In genomic region chr1:42686194-42687131, GRCm38 (mm10) we compare ENCODE assay signal across 8 mouse cellular contexts. TPM values are rescaled to one million over a fixed set of nuclear protein-coding genes. Genes with fewer than 3 reads are reported as not detected.
DNase-seq lines count a peak whose midpoint lies in the region; ATAC-seq and TF ChIP-seq lines count a peak whose summit lies in the region.

No protein-coding gene starts in this region.

- peaks cover 18% of the 10 kb centered on the region for H3K4me1 ChIP-seq in hindbrain, embryonic 16.5 days (ENCODE audit: control insufficient read depth, insufficient read depth, low read depth, low read length)
- peaks cover 21% of the 10 kb centered on the region for H3K4me1 ChIP-seq in limb, embryonic 12.5 days (replicated peaks)
- H3K4me1 ChIP-seq in stomach, embryonic 15.5 days: peaks cover 14% of the 10 kb centered on the region

- peak overlapping the region; percentile 84 for H3K9ac ChIP-seq in hindbrain, embryonic 16.5 days (ENCODE audit: low read depth, low read length)
- H3K9ac ChIP-seq in limb, embryonic 12.5 days (replicated peaks): peak overlapping the region; percentile 57
- no peak overlapping the region for H3K9ac ChIP-seq in stomach, embryonic 15.5 days

- H3K9me3 ChIP-seq in hindbrain, embryonic 16.5 days (ENCODE audit: control insufficient read depth, low read length): no peaks in the 10 kb centered on the region
- H3K9me3 ChIP-seq in limb, embryonic 12.5 days: no peaks in the 10 kb centered on the region
- no peaks in the 10 kb centered on the region for H3K9me3 ChIP-seq in stomach, embryonic 15.5 days

- no peak for TF ChIP-seq CTCF in left cerebral cortex, adult 2 months (IDR thresholded peaks at IDR 0.05)

- H3K27me3 ChIP-seq in hindbrain, embryonic 16.5 days (replicated peaks; ENCODE audit: control insufficient read depth, insufficient read depth, low read length): no peaks in the 10 kb centered on the region
- H3K27me3 ChIP-seq in limb, embryonic 12.5 days: peaks cover 79% of the 10 kb centered on the region
- H3K27me3 ChIP-seq in stomach, embryonic 15.5 days (replicated peaks): peaks cover 83% of the 10 kb centered on the region

- H3K4me3 ChIP-seq in left cerebral cortex, adult 2 months: peak overlapping the region; percentile 63
- peak overlapping the region; percentile 51 for H3K4me3 ChIP-seq in hindbrain, embryonic 16.5 days (ENCODE audit: low read length)
- H3K4me3 ChIP-seq in limb, embryonic 12.5 days (replicated peaks): peak overlapping the region; percentile 47
- peak overlapping the region; percentile 22; the same call in 1 of the 2 replicates for H3K4me3 ChIP-seq in stomach, embryonic 15.5 days (replicated peaks)

- ATAC-seq in hindbrain, embryonic 16.5 days: peak; percentile 67
- peak; percentile 44 for ATAC-seq in limb, embryonic 12.5 days (ENCODE audit: insufficient number of reproducible peaks, insufficient read depth, low FRiP score, low TSS enrichment, low read depth)
- ATAC-seq in stomach, embryonic 15.5 days (ENCODE audit: insufficient read depth, low FRiP score, low read depth): no peak

- H3K4me2 ChIP-seq in hindbrain, embryonic 16.5 days (ENCODE audit: low read length): peak overlapping the region; percentile 97
- peak overlapping the region; percentile 94 for H3K4me2 ChIP-seq in limb, embryonic 12.5 days
- peak overlapping the region; percentile 43 for H3K4me2 ChIP-seq in stomach, embryonic 15.5 days

- DNase-seq in left cerebral cortex, adult 2 months (ENCODE audit: extremely low spot score in 1 of 2, low spot score in 2 of 2): peak; percentile 64 to 71
- no peak for DNase-seq in left cerebral cortex, adult 11 months (ENCODE audit: low spot score)
- DNase-seq in embryo, embryonic 9.5 days (ENCODE audit: extremely low spot score): peak; percentile 79
- DNase-seq in thymus, postnatal 14 days: no peak
- no peak for DNase-seq in adrenal gland, postnatal 36 days

- no peaks in the 10 kb centered on the region for H3K36me3 ChIP-seq in hindbrain, embryonic 16.5 days (ENCODE audit: control insufficient read depth, insufficient read depth, low read length)
- no peaks in the 10 kb centered on the region for H3K36me3 ChIP-seq in limb, embryonic 12.5 days
- no peaks in the 10 kb centered on the region for H3K36me3 ChIP-seq in stomach, embryonic 15.5 days

- H3K27ac ChIP-seq in left cerebral cortex, adult 2 months: peak overlapping the region; percentile 98
- H3K27ac ChIP-seq in hindbrain, embryonic 16.5 days (ENCODE audit: low read depth, low read length): peak overlapping the region; percentile 86
- no peak overlapping the region for H3K27ac ChIP-seq in limb, embryonic 12.5 days
- H3K27ac ChIP-seq in stomach, embryonic 15.5 days: no peak overlapping the region

- intact Hi-C loops in left cerebral cortex, adult 2 months (cut with DNase I): loop anchor here (2.0 to 5.0 kb wide), 2 partner anchors 146 to 194 kb away; no protein-coding TSS in a partner anchor

- under 1% methylated on average over 48 of the region's 53 CpGs for WGBS in hindbrain, embryonic 16.5 days
- under 1% methylated on average over 53 of the region's 53 CpGs for WGBS in limb, embryonic 12.5 days
- WGBS in stomach, embryonic 15.5 days: under 1% methylated on average over 53 of the region's 53 CpGs

RNA-seq across cellular contexts. Expression of gene Pou3f3, which starts 9.1 kb away (rescaled TPM):
- total RNA-seq in left cerebral cortex, adult 2 months (2021): 10 to 100 TPM; 61.6 to 66.4 TPM
- 8.4 and 9.5 TPM in 2 replicates for polyA plus RNA-seq in hindbrain, embryonic 16.5 days (2015; fragmentation: Nextera tagmentation; extraction: Ambion mirVana)
- 0.50 and 0.93 TPM in 2 replicates for polyA plus RNA-seq in limb, embryonic 12.5 days (2016; fragmentation: Nextera tagmentation; extraction: Ambion mirVana)
- 0.04 and 0.10 TPM in 2 replicates for polyA plus RNA-seq in stomach, embryonic 15.5 days (2015; fragmentation: Nextera tagmentation; extraction: Ambion mirVana)
- under 1 TPM in 1 of 2 experiments, not detected in 1; 0.07 TPM for total RNA-seq in adrenal gland, postnatal 36 days (2021)

Comparison
In these comparisons a context has a peak if more than half of its experiments do, and no peak if none do; other contexts are left out.
1. DNase-seq: peak in left cerebral cortex, adult 2 months (2 of 2) and embryo, embryonic 9.5 days (single experiment); none in left cerebral cortex, adult 11 months (single experiment), thymus, postnatal 14 days (single experiment) and adrenal gland, postnatal 36 days (0 of 2).
2. H3K27ac ChIP-seq: peak in left cerebral cortex, adult 2 months (single experiment) and hindbrain, embryonic 16.5 days (single experiment); none in limb, embryonic 12.5 days (single experiment) and stomach, embryonic 15.5 days (single experiment).
3. H3K4me2 ChIP-seq: peak in every context shown above with its lines; median percentile 97 in hindbrain, embryonic 16.5 days; 94 in limb, embryonic 12.5 days; 43 in stomach, embryonic 15.5 days.
4. Peak in every context shown above with its lines, with median percentiles within 50 percentile points of each other: H3K4me3 ChIP-seq.